Comparison of ENCODE assay signal across 9 mouse cellular contexts in the genomic region with DNA sequence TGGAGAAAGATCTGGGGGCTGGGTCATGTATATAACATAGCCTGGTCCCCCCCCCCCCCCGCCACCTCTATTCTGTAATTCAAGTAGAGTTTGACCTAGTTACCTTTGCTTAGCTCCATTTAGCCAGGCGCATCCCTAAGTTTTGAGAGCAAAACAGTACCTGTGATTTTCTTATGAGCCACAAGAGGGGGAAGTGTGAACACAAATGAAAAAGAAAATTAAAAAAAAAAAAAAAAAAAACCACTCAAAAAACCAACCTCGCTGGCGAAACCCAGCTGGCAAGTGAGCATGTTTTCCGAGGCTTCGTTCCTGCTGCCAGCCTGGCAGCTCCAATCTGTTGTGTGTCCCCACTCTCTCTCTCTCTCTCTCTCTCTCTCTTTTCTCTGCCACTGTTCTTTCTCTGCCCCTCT.
A peak's percentile ranks its signal among the peaks of the same experiment; 100 is the strongest.
DNase-seq lines count a peak whose midpoint lies in the region; ATAC-seq and TF ChIP-seq lines count a peak whose summit lies in the region.
"Had no signal": no experiment of that assay in that cellular context is flagged by ENCODE, and none has a peak within 500 bp of the region (broad histone marks: within the 10 kb centered on the region; RNA-seq: fewer than 3 reads in every experiment).

No protein-coding gene starts in this region.

- TF ChIP-seq CTCF in stomach, postnatal 0 days (IDR thresholded peaks at IDR 0.05; ENCODE audit: low read depth), result peak; percentile 64

- no peak overlapping the region for H3K4me3 ChIP-seq in embryonic facial prominence, embryonic 10.5 days
- no peak overlapping the region for H3K4me3 ChIP-seq in hindbrain, embryonic 16.5 days (ENCODE audit: low read length)
- H3K4me3 ChIP-seq in lung, embryonic 16.5 days (ENCODE audit: low read length), result no peak overlapping the region
- no peak overlapping the region for H3K4me3 ChIP-seq in stomach, postnatal 0 days (ENCODE audit: low read depth, low read length)

- H3K27ac ChIP-seq in embryonic facial prominence, embryonic 10.5 days (replicated peaks), result no peak overlapping the region
- H3K27ac ChIP-seq in hindbrain, embryonic 16.5 days (ENCODE audit: low read depth, low read length), result no peak overlapping the region
- no peak overlapping the region for H3K27ac ChIP-seq in lung, embryonic 16.5 days (ENCODE audit: low read length)
- H3K27ac ChIP-seq in stomach, postnatal 0 days (replicated peaks), result no peak overlapping the region
- H3K27ac ChIP-seq: macrophage had no signal

- peak; percentile 12 to 35 for DNase-seq in left cerebral cortex, adult 18-20 months (ENCODE audit: low spot score in 2 of 2)
- DNase-seq in left cerebral cortex, adult 11 months (ENCODE audit: low spot score), result no peak
- DNase-seq in ZHBTc4 (ENCODE audit: low read depth, low spot score), result peak; percentile 4
- peak; percentile 12 for DNase-seq in embryonic facial prominence, embryonic 10.5 days (ENCODE audit: low spot score)
- peak; percentile 48 for DNase-seq in stomach, postnatal 0 days (ENCODE audit: low spot score)

- H3K36me3 ChIP-seq in embryonic facial prominence, embryonic 10.5 days (replicated peaks), result no peaks in the 10 kb centered on the region
- H3K36me3 ChIP-seq in hindbrain, embryonic 16.5 days (ENCODE audit: control insufficient read depth, insufficient read depth, low read length), result no peaks in the 10 kb centered on the region
- no peaks in the 10 kb centered on the region for H3K36me3 ChIP-seq in lung, embryonic 16.5 days (ENCODE audit: control insufficient read depth, insufficient read depth, low read length)
- H3K36me3 ChIP-seq in stomach, postnatal 0 days (ENCODE audit: control insufficient read depth, insufficient read depth, low read length), result no peaks in the 10 kb centered on the region

- H3K9me3 ChIP-seq in embryonic facial prominence, embryonic 10.5 days, result no peaks in the 10 kb centered on the region
- H3K9me3 ChIP-seq in hindbrain, embryonic 16.5 days (ENCODE audit: control insufficient read depth, low read length), result no peaks in the 10 kb centered on the region
- H3K9me3 ChIP-seq in lung, embryonic 16.5 days (ENCODE audit: control insufficient read depth, low read length), result no peaks in the 10 kb centered on the region
- H3K9me3 ChIP-seq in stomach, postnatal 0 days (ENCODE audit: control insufficient read depth, low read length), result no peaks in the 10 kb centered on the region

- H3K4me2 ChIP-seq in hindbrain, embryonic 16.5 days (ENCODE audit: low read length), result peak overlapping the region; percentile 27; the same call in 1 of the 2 replicates
- H3K4me2 ChIP-seq in lung, embryonic 16.5 days (ENCODE audit: low read depth, low read length), result peak overlapping the region; percentile 45; the same call in 1 of the 2 replicates
- peak overlapping the region; percentile 34; the same call in 1 of the 2 replicates for H3K4me2 ChIP-seq in stomach, postnatal 0 days (replicated peaks; ENCODE audit: low read depth)

- H3K9ac ChIP-seq in hindbrain, embryonic 16.5 days (ENCODE audit: low read depth, low read length), result no peak overlapping the region
- H3K9ac ChIP-seq in lung, embryonic 16.5 days (ENCODE audit: low read length), result no peak overlapping the region
- H3K9ac ChIP-seq in stomach, postnatal 0 days (ENCODE audit: low read length), result no peak overlapping the region

- TF ChIP-seq EP300 in stomach, postnatal 0 days (optimal IDR thresholded peaks at IDR 0.05), result no peak

- peak; percentile 65 for ATAC-seq in hindbrain, embryonic 16.5 days
- ATAC-seq in lung, embryonic 16.5 days (ENCODE audit: low read depth), result no peak
- ATAC-seq in stomach, postnatal 0 days (ENCODE audit: low FRiP score, low TSS enrichment), result no peak; the same call in 1 of the 2 replicates
- ATAC-seq in CD4-positive, CD25-positive, alpha-beta regulatory T cell, adult 4 months, result no peak

- peaks cover 10% of the 10 kb centered on the region for H3K4me1 ChIP-seq in embryonic facial prominence, embryonic 10.5 days
- H3K4me1 ChIP-seq in hindbrain, embryonic 16.5 days (ENCODE audit: control insufficient read depth, insufficient read depth, low read depth, low read length), result peaks cover 7% of the 10 kb centered on the region
- H3K4me1 ChIP-seq in lung, embryonic 16.5 days (replicated peaks; ENCODE audit: control insufficient read depth, insufficient read depth, low read length), result 0 out of 2 replicates have a peak, but pooled peaks cover 2% of the 10 kb centered on the region
- no peaks in the 10 kb centered on the region for H3K4me1 ChIP-seq in stomach, postnatal 0 days (replicated peaks; ENCODE audit: control insufficient read depth, insufficient read depth)

- H3K27me3 ChIP-seq in embryonic facial prominence, embryonic 10.5 days (replicated peaks; ENCODE audit: low read depth, poor library complexity, severe bottlenecking), result no peaks in the 10 kb centered on the region
- no peaks in the 10 kb centered on the region for H3K27me3 ChIP-seq in hindbrain, embryonic 16.5 days (replicated peaks; ENCODE audit: control insufficient read depth, insufficient read depth, low read length)
- no peaks in the 10 kb centered on the region for H3K27me3 ChIP-seq in lung, embryonic 16.5 days (ENCODE audit: control insufficient read depth, insufficient read depth, low read depth, low read length)
- no peaks in the 10 kb centered on the region for H3K27me3 ChIP-seq in stomach, postnatal 0 days (ENCODE audit: control insufficient read depth, insufficient read depth, low read length)

- 41% methylated on average over 6 of the region's 6 CpGs for WGBS in embryonic facial prominence, embryonic 10.5 days
- WGBS in hindbrain, embryonic 16.5 days, result 21% methylated on average over 6 of the region's 6 CpGs
- 18% methylated on average over 6 of the region's 6 CpGs for WGBS in lung, embryonic 16.5 days
- WGBS in stomach, postnatal 0 days, result 15% methylated on average over 6 of the region's 6 CpGs
